Mouse (Mus musculus) testis, adult 2 months (tissue): ENCODE measurements around the gene Plin4. TPM values are rescaled to one million over a fixed set of nuclear protein-coding genes. Genes with fewer than 3 reads are reported as not detected.

Experiments
- H3K27ac ChIP-seq: fragments of 200-500 bp; 2 replicates; pipeline ENCODE4 v1.5.1; 2012; ENCODE audit warnings: low read depth, low read length; ENCODE audit not compliant: control insufficient read depth, insufficient read depth
- H3K27me3 ChIP-seq: fragments of 200-500 bp; 2 replicates; pipeline ENCODE4 v1.6.1; 2012; ENCODE audit warnings: mild to moderate bottlenecking, low read length, moderate library complexity; ENCODE audit not compliant: control insufficient read depth, insufficient read depth
- H3K36me3 ChIP-seq: fragments of 200-500 bp; 2 replicates; pipeline ENCODE4 v1.6.1; 2012; ENCODE audit warnings: mild to moderate bottlenecking, low read length; ENCODE audit not compliant: control insufficient read depth, insufficient read depth
- H3K4me1 ChIP-seq: fragments of 200-500 bp; 2 replicates; pipeline ENCODE4 v1.6.1; 2012; ENCODE audit warnings: low read length; ENCODE audit not compliant: control insufficient read depth, insufficient read depth
- H3K4me3 ChIP-seq: fragments of 200-500 bp; 2 replicates; pipeline ENCODE4 v1.5.1; 2012; ENCODE audit warnings: low read depth, mild to moderate bottlenecking, low read length, moderate library complexity, mixed read lengths; ENCODE audit not compliant: control insufficient read depth
- CTCF ChIP-seq: fragments of 200-500 bp; IDR thresholded peaks from 2 replicates; pipeline ENCODE4 v1.5.1; 2012; ENCODE audit warnings: low read depth, mild to moderate bottlenecking, inconsistent platforms, low read length, moderate library complexity; ENCODE audit not compliant: control insufficient read depth, insufficient read depth, insufficient replicate concordance
- POLR2A ChIP-seq: fragments of 200-500 bp; IDR thresholded peaks from 2 replicates; pipeline ENCODE4 v1.6.1; 2012; ENCODE audit warnings: low read depth, mild to moderate bottlenecking, inconsistent platforms, low read length, moderate library complexity; ENCODE audit not compliant: control insufficient read depth
- polyA plus RNA-seq: library from polyadenylated mRNA; depleted of rRNA; stranded (reverse); fragments of >200 nt; gene quantifications from 2 replicates; pipeline ENCODE4 v1.2.3, GENCODE M21; 2012

Plin4 gene
- polyA plus RNA-seq, 1 experiment, result 1.5 TPM

DNA sequence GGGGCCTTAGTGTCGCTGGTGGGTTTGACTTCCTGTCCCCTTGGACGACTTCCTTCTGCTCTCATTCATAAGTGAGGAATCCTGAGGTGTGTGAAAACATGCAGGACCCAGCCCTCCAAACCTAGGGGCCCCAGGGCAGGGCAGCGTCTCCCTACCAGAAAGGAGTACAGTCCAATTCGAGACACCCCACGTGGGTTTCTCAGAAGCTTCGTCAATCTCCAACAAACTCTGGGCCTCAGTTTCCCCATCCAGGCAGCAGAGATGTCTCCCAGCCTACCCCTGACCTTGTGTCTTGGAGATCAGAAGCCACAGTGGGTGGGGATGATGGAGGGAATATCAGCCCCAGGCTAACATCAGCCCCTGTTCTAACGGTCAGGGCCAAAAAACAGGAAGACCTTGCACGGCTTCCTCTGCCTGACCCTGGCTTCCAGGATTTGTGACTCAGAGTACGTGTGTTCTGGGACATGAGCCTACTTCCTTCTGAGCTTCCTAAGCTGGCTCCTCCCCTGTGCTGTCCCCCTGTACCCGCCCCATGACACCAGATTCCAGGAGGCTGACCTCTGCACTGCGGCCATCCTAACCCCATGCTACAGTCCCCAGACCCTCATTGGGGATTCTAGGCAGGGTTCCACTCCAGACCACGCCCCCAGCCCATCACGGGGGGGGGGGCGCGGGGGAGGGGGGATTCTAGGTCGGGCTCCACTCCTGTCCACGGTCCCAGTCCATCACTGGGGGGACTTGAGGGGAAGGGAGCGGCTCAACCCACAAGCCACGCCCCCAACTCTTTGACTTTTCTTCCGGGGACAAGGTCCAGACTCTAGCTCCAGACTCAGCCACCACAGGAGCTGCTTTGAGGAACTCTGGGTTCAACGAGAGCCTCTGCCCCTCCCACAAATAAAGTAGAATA is 24.1 kb upstream of the Plin4 start:
- H3K4me3 ChIP-seq, result no peak overlapping the region
- peaks cover 23% of the 10 kb centered on the region for H3K4me1 ChIP-seq
- no peak for TF ChIP-seq POLR2A
- no peak for TF ChIP-seq CTCF
- no peaks in the 10 kb centered on the region for H3K27me3 ChIP-seq
- H3K27ac ChIP-seq, result no peak overlapping the region
- no peaks in the 10 kb centered on the region for H3K36me3 ChIP-seq

DNA sequence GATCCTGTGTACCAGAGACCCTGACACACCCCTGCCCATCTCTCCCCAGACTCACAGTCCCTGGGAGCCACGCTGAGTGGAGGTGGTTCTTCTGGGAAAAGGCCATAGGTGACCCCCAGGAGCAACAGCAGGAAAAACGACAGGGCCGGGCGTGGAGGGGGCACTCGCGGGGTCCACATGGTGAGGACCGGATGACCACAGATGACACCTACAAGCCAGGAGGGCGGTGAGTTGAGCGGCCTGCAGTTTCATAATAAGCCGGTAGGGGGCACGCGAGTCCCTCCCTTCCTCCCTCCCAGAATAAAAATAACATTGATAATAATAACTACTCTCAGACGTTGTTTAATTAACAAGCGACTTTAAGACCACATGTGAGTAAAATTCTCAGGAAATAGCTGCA is 23.1 kb upstream of the Plin4 start:
- peaks cover 16% of the 10 kb centered on the region for H3K4me1 ChIP-seq
- no peaks in the 10 kb centered on the region for H3K27me3 ChIP-seq
- H3K4me3 ChIP-seq, result no peak overlapping the region
- H3K27ac ChIP-seq, result no peak overlapping the region
- no peaks in the 10 kb centered on the region for H3K36me3 ChIP-seq
- TF ChIP-seq POLR2A (no peak), CTCF (peak; percentile 95)

DNA sequence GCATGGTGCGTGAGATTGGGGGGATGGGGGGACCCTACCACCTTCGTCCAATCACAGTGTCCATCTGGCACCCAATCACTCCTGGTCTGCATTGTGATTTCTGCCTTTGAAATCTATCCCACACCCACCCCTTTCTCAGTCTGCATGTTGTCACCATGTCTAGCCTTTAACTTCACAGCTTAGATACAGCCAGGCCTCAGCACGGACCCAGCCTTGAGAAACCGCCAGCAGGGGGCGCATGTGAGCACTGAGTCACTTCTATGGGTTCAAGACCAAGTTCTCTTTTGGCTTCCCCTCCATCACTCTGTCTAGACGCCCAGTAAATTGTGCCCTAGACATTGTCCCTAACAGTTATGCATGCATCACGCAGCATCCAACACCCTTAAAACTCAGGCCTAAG is 22.2 kb upstream of the Plin4 start:
- H3K36me3 ChIP-seq, result no peaks in the 10 kb centered on the region

DNA sequence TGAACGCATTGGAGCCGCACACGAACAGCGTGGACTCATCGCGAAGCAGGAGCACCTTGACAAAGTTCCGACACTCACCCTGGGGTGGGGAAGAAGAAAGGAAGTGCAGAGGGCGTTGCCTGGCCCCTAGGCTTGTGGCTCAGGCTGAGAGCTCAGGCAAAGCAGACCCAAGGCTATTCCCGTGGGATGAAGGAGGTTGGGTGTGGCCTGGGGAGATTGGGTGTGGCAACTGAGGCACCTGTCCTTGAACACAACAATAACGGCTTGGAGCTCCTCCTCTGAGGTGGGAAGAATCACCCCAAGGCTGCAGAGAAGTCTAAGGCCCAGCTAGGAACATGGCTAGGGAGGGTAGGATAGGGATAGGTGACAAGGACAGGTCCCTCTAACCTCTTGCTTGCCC is 21.5 kb upstream of the Plin4 start:
- TF ChIP-seq CTCF (no peak), POLR2A (no peak)
- Histone ChIP-seq H3K36me3 (no peaks in the 10 kb centered on the region), H3K27me3 (no peaks in the 10 kb centered on the region), H3K4me1 (peaks cover 16% of the 10 kb centered on the region), H3K27ac (no peak overlapping the region), H3K4me3 (no peak overlapping the region)

More for the DNA sequence above, 22.2 kb upstream of the Plin4 start:
- Histone ChIP-seq H3K4me1 (peaks cover 16% of the 10 kb centered on the region), H3K27ac (no peak overlapping the region), H3K27me3 (no peaks in the 10 kb centered on the region), H3K4me3 (no peak overlapping the region)
- TF ChIP-seq POLR2A (no peak), CTCF (peak; percentile 78)

DNA sequence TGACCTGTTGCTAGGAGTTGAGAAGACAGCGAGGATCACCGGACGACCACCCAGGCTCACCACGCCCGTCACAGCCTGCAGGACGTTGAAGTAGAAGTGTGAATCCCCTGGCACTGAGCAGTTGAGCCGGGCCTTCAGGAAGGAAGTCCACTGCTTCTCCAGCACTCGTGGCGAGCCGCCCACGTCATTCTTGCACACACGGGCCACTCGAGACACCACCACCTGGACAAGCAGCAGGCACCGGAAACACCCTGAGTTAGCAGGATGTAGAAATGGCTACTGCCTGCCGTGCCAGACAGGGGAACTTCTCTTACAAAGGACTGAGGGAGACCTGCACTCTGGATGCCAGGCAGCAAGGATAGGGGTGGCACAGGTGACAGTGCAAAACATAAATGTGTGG is 18.6 kb upstream of the Plin4 start:
- H3K27ac ChIP-seq, result no peak overlapping the region
- no peaks in the 10 kb centered on the region for H3K36me3 ChIP-seq
- no peak overlapping the region for H3K4me3 ChIP-seq
- peaks cover 16% of the 10 kb centered on the region for H3K4me1 ChIP-seq
- no peaks in the 10 kb centered on the region for H3K27me3 ChIP-seq
- TF ChIP-seq CTCF, result no peak

DNA sequence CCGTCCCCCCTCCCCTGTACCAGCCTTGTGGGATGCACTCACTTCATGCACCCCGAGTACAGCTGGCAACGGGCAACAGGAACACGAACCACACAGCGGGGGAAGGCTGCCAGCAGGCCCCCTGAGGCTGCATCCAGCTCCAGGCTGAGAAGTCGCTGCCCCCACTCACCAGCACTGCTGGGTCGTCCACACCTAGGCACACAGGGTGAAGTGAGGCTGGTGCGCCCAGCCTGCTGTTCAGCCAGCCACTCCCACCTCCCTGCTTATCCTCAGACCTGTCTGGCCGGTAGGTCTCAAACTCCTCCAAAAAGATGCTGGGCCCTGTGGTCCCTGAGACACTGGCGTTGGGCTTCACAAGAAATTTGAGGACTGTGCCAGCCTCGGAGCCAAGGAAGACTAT is 16.6 kb upstream of the Plin4 start:
- no peak overlapping the region for H3K4me3 ChIP-seq
- no peak overlapping the region for H3K27ac ChIP-seq
- no peak for TF ChIP-seq CTCF
- no peak for TF ChIP-seq POLR2A
- H3K4me1 ChIP-seq, result peaks cover 10% of the 10 kb centered on the region
- no peaks in the 10 kb centered on the region for H3K36me3 ChIP-seq
- H3K27me3 ChIP-seq, result no peaks in the 10 kb centered on the region

DNA sequence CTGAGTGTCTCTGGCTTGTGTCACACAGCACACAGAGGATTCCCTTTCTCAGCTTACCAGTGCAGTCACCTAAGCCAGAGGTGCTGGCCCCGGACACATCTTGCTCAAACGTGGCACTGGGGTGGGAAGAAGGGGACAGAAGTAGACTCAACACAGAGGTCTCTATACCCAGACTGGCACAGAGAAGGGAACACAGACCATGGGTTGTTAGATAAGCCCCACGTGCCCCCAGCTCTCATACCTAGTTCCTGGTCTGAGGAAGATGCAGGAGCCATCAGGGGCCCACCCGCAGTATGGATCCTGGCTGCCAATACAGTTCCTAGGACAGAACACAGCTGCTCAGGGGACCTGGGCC is 15.7 kb upstream of the Plin4 start:
- Histone ChIP-seq H3K4me3 (no peak overlapping the region), H3K27me3 (no peaks in the 10 kb centered on the region), H3K4me1 (peaks cover 12% of the 10 kb centered on the region), H3K36me3 (no peaks in the 10 kb centered on the region), H3K27ac (no peak overlapping the region)
- TF ChIP-seq POLR2A (no peak), CTCF (no peak)
